Mouse (Mus musculus): ENCODE results near the gene Eif5.

DNA sequence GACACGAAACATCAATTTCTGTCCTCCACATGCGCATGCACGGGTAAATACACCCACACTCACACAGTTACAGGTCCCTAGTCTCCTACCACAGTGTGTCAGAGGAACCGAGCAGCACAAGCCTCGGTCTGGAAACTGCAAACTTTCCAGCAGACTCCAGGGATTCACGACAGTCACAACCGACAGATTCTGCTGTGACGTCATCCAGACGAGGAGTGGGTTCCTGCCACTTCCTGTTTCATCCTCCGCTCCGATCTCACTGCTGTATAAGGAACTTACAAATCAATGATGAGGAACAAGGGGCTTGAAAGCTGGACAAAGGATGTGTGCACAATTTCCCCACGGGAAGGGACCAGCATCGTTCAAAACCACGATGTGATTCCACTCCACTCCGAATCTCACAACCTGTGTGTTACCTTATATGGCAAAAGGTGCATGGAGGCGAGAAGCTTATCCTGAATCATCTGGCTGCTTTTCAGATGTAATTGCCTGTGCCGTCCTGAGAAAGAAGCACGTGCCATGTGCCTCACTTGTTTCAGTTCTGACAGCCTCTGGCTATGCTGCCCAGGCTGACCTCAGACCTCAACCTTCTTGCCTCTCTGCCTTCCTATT lies 21.9 kb downstream of the Eif5 start:
- TF ChIP-seq CTCF (IDR thresholded peaks at IDR 0.05; ENCODE audit: extremely low read depth, insufficient read depth, insufficient read length, insufficient replicate concordance) = no peak
- no peak for TF ChIP-seq POLR2A (IDR thresholded peaks at IDR 0.05; ENCODE audit: low read depth, low read length)
